Mouse (Mus musculus): ENCODE results near the gene Rtf1. TPM values are rescaled to one million over a fixed set of nuclear protein-coding genes. Genes with fewer than 3 reads are reported as not detected.

The Rtf1 gene
- total and polyA plus RNA-seq, 2 experiments from 2014 or later, result 19.8 to 58.9 TPM

- WGBS, result 7% methylated on average over 30 of the region's 31 CpGs
- TF ChIP-seq CTCF (IDR thresholded peaks at IDR 0.05; ENCODE audit: low read depth), result no peak
- H3K4me3 ChIP-seq (ENCODE audit: low read length), result peak overlapping the region; percentile 50
- ATAC-seq, result no peak
- no peaks in the 10 kb centered on the region for H3K9me3 ChIP-seq (ENCODE audit: low read length)
- no peak overlapping the region for H3K27ac ChIP-seq
- H3K36me3 ChIP-seq (ENCODE audit: insufficient read depth, low read length), result no peaks in the 10 kb centered on the region
- H3K4me2 ChIP-seq (ENCODE audit: low read depth, low read length), result peak overlapping the region; percentile 91
- H3K27me3 ChIP-seq (ENCODE audit: insufficient read depth, low read length), result peaks cover 14% of the 10 kb centered on the region
- peak overlapping the region; percentile 48; the same call in 1 of the 2 replicates for H3K9ac ChIP-seq (replicated peaks; ENCODE audit: low read length)
- H3K4me1 ChIP-seq (ENCODE audit: insufficient read depth, low read length), result no peaks in the 10 kb centered on the region; the same call in 1 of the 2 replicates
- no peak for DNase-seq (ENCODE audit: low spot score)
These were observed 68.4 kb downstream of the Rtf1 start for GRCm38 (mm10) chr2:119743176-119743807.

GRCm38 (mm10) chr2:119743808-119744162, 68.9 kb downstream of the Rtf1 start:
- H3K27ac ChIP-seq, result no peak overlapping the region
- peak overlapping the region; percentile 91 for H3K4me2 ChIP-seq (ENCODE audit: low read depth, low read length)
- ATAC-seq (no peak; the same call in 1 of the 2 replicates), DNase-seq (ENCODE audit: low spot score) (no peak)
- H3K4me1 ChIP-seq (ENCODE audit: insufficient read depth, low read length), result no peaks in the 10 kb centered on the region; the same call in 1 of the 2 replicates
- no peaks in the 10 kb centered on the region for H3K9me3 ChIP-seq (ENCODE audit: low read length)
- H3K36me3 ChIP-seq (ENCODE audit: insufficient read depth, low read length), result no peaks in the 10 kb centered on the region
- TF ChIP-seq CTCF (IDR thresholded peaks at IDR 0.05; ENCODE audit: low read depth), result no peak
- H3K4me3 ChIP-seq (ENCODE audit: low read length), result peak overlapping the region; percentile 50
- WGBS, result 6% methylated on average over 22 of the region's 22 CpGs
- no peak overlapping the region for H3K9ac ChIP-seq (replicated peaks; ENCODE audit: low read length)
- peaks cover 14% of the 10 kb centered on the region for H3K27me3 ChIP-seq (ENCODE audit: insufficient read depth, low read length)

GRCm38 (mm10) chr2:119744163-119745111, 69.6 kb downstream of the Rtf1 start:
- ATAC-seq, result 0 out of 2 replicates have a peak, but pooled peaks have one; percentile 25
- peak; percentile 44 for DNase-seq (ENCODE audit: low spot score)
- TF ChIP-seq CTCF (IDR thresholded peaks at IDR 0.05; ENCODE audit: low read depth), result no peak; the same call in 1 of the 2 replicates
- H3K27me3 ChIP-seq (ENCODE audit: insufficient read depth, low read length), result peaks cover 14% of the 10 kb centered on the region
- 0 out of 2 replicates have a peak overlapping the region, but pooled peaks have one; percentile 17 for H3K9ac ChIP-seq (replicated peaks; ENCODE audit: low read length)
- H3K4me2 ChIP-seq (ENCODE audit: low read depth, low read length), result peak overlapping the region; percentile 91
- H3K9me3 ChIP-seq (ENCODE audit: low read length), result no peaks in the 10 kb centered on the region
- no peaks in the 10 kb centered on the region for H3K36me3 ChIP-seq (ENCODE audit: insufficient read depth, low read length)
- H3K4me3 ChIP-seq (ENCODE audit: low read length), result peak overlapping the region; percentile 50
- peak overlapping the region; percentile 3; the same call in 1 of the 2 replicates for H3K27ac ChIP-seq
- WGBS, result 5% methylated on average over 44 of the region's 46 CpGs
- H3K4me1 ChIP-seq (ENCODE audit: insufficient read depth, low read length), result no peaks in the 10 kb centered on the region; the same call in 1 of the 2 replicates

- Histone ChIP-seq H3K27ac (no peak overlapping the region), H3K9me3 (ENCODE audit: low read length) (no peaks in the 10 kb centered on the region), H3K4me3 (ENCODE audit: low read length) (no peak overlapping the region), H3K4me2 (ENCODE audit: low read depth, low read length) (no peak overlapping the region), H3K27me3 (ENCODE audit: insufficient read depth, low read length) (peaks cover 14% of the 10 kb centered on the region), H3K36me3 (ENCODE audit: insufficient read depth, low read length) (no peaks in the 10 kb centered on the region), H3K4me1 (ENCODE audit: insufficient read depth, low read length) (no peaks in the 10 kb centered on the region; the same call in 1 of the 2 replicates), H3K9ac (replicated peaks; ENCODE audit: low read length) (no peak overlapping the region)
- DNase-seq (ENCODE audit: low spot score) (peak; percentile 42), ATAC-seq (no peak)
- WGBS, result 12% methylated on average over 1 of the region's 1 CpGs
- TF ChIP-seq CTCF (IDR thresholded peaks at IDR 0.05; ENCODE audit: low read depth), result peak; percentile 60
These were observed 70.4 kb downstream of the Rtf1 start for GRCm38 (mm10) chr2:119745281-119745680.

- Histone ChIP-seq H3K9ac (replicated peaks; ENCODE audit: low read length) (no peak overlapping the region), H3K27ac (no peak overlapping the region), H3K4me3 (ENCODE audit: low read length) (no peak overlapping the region), H3K27me3 (ENCODE audit: insufficient read depth, low read length) (peaks cover 14% of the 10 kb centered on the region), H3K4me2 (ENCODE audit: low read depth, low read length) (no peak overlapping the region), H3K4me1 (ENCODE audit: insufficient read depth, low read length) (no peaks in the 10 kb centered on the region; the same call in 1 of the 2 replicates), H3K9me3 (ENCODE audit: low read length) (no peaks in the 10 kb centered on the region), H3K36me3 (ENCODE audit: insufficient read depth, low read length) (no peaks in the 10 kb centered on the region)
- no peak for DNase-seq (ENCODE audit: low spot score)
- ATAC-seq, result no peak
- no peak for TF ChIP-seq CTCF (IDR thresholded peaks at IDR 0.05; ENCODE audit: low read depth)
- WGBS, result 80% methylated on average over 7 of the region's 7 CpGs
These were observed 72.7 kb downstream of the Rtf1 start for GRCm38 (mm10) chr2:119747554-119747953.

GRCm38 (mm10) chr2:119749260-119749659, 74.4 kb downstream of the Rtf1 start:
- Histone ChIP-seq H3K9ac (replicated peaks; ENCODE audit: low read length) (no peak overlapping the region), H3K27ac (no peak overlapping the region), H3K4me2 (ENCODE audit: low read depth, low read length) (no peak overlapping the region), H3K4me1 (ENCODE audit: insufficient read depth, low read length) (no peaks in the 10 kb centered on the region), H3K27me3 (ENCODE audit: insufficient read depth, low read length) (peaks cover under 1% of the 10 kb centered on the region; the same call in 1 of the 2 replicates), H3K9me3 (ENCODE audit: low read length) (no peaks in the 10 kb centered on the region), H3K4me3 (ENCODE audit: low read length) (no peak overlapping the region), H3K36me3 (ENCODE audit: insufficient read depth, low read length) (no peaks in the 10 kb centered on the region)
- ATAC-seq (no peak), DNase-seq (ENCODE audit: low spot score) (no peak)
- WGBS, result 79% methylated on average over 13 of the region's 13 CpGs
- no peak for TF ChIP-seq CTCF (IDR thresholded peaks at IDR 0.05; ENCODE audit: low read depth)

Data from hindbrain, postnatal 0 days (tissue).